Mouse (Mus musculus): ENCODE results near the gene Btnl10.

DNA sequence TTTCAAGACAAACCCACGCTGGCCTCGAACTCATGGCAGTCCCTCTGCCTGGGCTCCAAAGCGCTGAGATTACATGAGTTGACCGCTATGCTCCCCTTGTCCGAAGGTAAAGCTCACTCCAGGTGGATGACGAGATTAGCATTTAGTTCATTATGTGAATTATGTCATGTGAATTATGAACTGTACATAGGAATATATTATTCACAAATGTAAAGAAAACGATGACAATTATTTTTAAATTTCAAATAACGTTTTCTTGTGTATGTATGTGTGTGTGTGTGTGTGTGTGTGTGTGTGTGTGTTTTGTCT lies 13.3 kb upstream of the Btnl10 start:
- TF ChIP-seq EP300 (IDR thresholded peaks at IDR 0.05; ENCODE audit: low read depth), result no peak
- TF ChIP-seq CTCF (IDR thresholded peaks at IDR 0.05; ENCODE audit: low read depth), result no peak
